Mouse (Mus musculus) skeletal muscle tissue, adult 2 months (tissue): ENCODE measurements around the gene Pde10a.

Experiments used
- DNase-seq: peaks from one replicate; pipeline ENCODE4 v3.0.0-alpha.2; 2012; ENCODE audit warnings: low read depth, low spot score

Gene Pde10a

DNA sequence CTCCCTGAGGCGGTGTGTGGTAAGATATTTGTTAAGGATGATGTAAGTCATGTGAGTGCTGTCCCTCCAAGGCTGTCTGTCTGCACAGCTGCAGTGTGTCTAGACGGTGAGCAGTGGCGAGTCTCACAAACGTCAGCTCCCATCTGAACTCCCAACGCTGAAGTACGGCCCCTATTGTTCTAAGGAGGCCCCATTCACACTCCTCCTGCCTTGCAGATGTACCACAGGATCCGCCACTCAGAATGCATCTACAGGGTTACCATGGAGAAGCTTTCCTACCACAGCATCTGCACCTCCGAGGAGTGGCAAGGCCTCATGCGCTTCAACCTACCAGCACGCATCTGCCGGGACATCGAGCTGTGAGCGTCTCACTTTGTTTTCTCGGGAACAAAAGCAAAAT lies 436.5 kb downstream of the Pde10a start:
- DNase-seq: no peak

DNA sequence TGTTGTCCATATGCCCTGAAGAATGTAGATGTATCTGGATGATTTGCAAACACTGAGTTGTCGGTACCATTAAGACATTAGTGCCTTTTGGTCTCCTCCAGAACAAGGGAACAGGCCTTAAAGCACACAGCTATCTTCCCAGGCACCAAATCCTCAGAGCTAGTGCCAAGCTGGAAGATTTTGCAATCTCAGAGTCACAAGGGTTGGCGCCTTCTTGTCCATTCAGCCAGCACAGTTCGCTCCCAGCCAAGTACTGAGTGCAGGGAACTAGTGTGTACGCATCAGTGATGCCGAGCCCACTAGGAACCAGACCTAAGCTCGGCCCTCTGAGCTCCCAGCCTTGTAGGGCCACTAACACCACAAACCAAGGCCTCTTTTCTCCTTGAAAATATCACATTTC lies 440.0 kb downstream of the Pde10a start:
- DNase-seq: peak; percentile 22

DNA sequence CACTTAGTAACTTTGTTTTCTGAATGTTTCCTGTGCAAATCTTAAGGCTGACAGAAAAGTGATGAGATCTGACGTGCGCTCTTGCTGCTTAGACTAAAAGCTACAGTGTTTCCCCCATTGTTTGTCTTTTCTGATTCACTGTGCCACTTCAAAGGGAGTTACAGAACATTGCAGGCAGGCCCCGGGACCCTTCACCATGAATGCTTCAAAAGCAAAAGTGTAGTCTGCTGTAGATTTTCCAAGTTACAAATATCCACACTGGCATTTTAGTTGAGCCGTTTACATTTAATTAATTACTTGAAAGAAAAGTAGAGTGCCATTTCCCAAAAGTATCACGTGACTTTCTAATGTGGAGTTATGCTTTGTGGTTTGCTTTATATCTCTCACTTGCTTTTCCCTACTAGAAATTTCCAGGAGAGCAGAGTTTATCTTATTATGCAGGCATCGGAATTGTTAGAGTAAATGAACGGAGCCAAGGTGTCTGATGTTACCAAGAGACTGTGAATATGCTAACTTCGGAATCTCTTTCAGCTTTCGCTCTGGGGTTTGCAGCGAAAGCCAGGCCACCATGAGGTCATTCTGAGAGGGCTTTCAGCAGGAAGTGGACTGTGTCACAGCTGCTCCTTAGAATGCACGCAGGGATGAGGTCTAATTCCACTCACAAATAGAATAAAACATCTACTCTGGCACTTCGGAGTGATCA lies 447.1 kb downstream of the Pde10a start:
- DNase-seq: no peak

DNA sequence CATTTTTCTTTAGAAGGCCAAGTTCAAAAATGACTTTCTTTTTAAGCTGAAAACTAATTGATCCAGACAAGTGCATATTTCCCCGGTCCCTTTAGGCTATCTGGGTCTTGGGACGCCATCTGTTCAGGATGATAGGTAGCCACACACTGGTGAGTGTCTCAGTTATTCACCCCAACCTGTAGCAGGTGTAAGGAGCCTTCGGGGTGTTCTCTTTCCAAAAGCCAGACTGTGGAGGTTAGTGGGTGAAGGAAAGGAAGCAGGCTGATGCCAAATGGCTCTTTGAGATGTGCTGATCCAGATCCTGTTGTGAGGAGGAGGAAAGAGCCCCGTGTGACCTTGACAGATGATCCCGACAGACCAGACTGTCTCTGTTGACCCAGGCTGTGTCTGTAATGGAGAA lies 448.2 kb downstream of the Pde10a start:
- no peak for DNase-seq

DNA sequence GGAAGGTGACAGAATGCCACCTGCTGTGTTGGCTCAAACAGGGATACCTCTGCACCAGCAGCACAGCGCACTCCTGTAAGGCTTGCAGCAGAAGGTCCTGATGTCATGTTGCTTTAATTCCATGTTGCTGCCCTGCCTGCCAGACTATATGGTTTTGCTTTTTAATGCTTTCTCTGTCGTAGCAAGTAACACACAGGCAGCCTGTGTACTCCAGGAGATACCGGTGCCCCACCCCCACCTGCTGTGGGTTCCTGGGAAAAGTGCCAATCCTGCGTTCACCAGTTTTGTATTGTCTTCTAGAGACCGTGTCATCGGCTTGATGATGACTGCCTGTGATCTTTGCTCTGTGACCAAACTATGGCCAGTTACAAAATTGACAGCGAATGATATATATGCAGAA lies 449.3 kb downstream of the Pde10a start:
- no peak for DNase-seq

DNA sequence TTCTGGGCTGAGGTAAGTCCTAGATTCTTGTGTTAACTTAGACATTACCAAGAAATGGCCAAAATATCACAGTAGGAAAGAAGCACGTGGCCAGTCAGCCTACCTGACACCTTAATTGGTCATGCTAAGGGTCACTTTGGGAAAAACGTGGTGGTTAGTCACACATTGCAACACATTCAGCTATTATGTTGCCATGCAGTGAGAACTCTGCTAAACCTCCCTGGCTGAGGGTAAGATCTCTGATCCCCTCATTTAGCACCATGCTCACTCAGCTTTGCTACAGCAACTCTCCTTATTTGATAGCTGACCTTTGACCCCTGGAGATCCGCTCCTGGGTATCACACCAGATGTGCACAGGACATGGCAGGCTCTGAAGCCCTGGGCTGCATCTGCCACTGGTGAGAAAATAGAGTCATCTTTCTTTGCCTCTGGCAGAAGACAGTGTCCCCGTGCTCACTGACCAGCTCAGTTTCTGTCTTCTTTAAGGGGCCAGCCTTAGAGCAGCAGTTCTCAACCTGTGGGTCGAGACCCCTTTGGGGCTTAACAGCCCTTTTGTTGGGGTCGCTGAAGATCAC lies 449.7 kb downstream of the Pde10a start:
- no peak for DNase-seq

DNA sequence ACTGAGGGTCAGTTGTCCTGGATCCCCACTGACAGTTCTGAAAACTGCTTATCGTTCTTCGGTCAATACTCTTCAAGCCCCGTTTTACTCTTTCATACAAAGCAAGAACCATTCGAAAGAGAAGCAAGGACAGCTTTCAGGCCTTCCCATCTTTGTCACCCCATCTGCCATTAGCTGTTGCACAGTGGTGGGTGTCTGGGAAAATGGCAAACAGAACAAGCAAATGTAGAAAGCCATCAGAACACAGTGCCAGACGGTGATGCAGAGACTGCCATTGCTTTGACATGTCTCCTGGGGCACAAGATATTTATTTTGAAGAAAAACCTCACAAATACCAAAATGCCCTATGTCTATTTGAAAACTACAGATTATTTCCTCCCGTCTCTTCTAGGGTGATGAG lies 451.6 kb downstream of the Pde10a start:
- no peak for DNase-seq

DNA sequence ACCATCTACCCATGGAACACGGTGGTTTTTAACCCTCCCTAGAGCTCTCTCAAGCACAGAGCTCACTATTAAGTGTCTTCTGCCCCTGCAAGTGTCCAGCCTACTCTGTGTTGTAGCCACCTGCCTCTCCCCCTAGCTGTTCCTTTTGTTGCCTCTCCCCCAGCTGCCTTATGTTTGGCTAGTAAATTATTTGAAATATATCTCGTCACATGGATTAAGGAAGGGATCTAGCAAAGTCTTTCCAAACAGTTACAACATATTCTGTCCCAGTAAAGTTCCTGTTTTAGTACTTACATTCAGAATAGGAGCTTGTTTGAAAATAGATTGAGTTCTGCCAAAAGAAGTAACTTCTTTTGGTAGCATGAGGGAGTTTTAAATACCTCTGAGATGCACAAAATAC lies 452.1 kb downstream of the Pde10a start:
- no peak for DNase-seq

DNA sequence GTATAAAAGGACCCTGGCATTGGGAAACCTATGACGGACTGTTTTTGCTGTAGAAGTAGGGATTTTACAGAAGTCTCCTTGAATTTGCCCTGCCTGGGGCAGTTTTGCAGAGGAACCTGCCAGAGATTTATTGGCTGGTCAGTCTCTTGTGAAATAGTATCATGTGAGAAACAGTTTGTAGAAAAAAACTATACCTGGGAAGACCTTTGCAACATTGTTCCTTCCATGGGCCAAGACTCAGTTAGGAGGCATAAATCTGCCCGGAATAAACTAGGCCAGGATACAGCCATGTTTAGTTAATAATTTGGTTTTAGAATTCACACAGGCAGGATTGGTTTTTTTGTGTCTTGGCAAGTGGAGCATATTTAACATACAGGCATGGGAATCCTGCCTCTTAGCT lies 458.4 kb downstream of the Pde10a start:
- DNase-seq: no peak

DNA sequence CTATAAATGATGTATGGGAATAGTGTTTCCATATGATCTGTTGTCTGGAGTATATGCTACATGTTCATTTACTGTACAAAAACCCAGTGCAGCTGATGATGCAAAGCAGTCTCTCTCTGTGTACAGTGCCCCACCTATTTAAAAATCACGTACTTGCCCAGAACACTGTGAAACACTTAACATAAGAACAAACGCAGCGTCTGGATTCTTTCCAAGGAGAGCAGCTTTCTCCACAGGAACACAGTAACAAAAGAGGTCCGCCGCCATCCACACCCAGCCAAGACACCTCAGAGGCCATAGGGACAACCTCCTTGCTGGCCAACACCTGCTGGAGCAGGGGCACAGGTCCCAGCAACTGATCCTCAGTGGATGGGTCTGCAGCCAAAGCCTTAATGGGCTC lies 460.5 kb downstream of the Pde10a start:
- DNase-seq: no peak

DNA sequence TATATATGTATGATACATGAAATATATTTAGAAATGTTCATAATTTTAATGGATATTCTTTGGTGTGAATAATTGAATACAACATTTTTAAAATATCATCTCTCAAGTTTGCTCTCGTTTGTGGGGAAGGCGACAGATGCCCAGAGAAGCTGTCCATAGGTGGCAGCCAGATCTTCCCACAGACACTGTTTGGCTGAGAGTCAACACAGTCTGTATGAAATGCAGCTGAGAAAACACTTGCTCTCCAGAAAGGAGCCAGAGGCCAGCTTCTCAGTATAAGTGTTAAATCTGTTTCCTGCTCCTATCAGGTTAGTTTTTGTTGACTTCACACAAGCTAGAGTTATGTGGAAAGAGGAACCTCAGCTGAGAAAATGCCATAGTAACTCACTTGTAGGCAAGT lies 461.4 kb downstream of the Pde10a start:
- DNase-seq: no peak

DNA sequence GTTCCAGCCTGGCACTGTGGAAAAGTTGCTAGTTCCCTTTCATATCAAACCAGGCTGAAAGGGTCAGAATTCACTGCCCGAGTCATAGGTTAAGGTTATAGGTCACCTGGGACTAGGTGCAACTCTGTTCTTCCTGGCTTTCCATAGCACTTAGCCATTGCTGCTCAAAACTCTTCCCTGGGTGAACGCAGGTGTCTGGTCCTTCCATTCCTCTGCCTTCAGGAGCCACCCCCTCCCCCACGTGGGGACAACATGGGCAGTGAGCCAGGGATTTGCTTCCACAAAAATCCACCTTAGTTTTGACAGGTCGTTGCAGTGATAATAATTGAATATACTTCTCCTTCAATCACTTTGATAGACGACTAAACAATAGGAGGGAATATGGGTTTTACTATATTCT lies 462.2 kb downstream of the Pde10a start:
- DNase-seq: no peak

DNA sequence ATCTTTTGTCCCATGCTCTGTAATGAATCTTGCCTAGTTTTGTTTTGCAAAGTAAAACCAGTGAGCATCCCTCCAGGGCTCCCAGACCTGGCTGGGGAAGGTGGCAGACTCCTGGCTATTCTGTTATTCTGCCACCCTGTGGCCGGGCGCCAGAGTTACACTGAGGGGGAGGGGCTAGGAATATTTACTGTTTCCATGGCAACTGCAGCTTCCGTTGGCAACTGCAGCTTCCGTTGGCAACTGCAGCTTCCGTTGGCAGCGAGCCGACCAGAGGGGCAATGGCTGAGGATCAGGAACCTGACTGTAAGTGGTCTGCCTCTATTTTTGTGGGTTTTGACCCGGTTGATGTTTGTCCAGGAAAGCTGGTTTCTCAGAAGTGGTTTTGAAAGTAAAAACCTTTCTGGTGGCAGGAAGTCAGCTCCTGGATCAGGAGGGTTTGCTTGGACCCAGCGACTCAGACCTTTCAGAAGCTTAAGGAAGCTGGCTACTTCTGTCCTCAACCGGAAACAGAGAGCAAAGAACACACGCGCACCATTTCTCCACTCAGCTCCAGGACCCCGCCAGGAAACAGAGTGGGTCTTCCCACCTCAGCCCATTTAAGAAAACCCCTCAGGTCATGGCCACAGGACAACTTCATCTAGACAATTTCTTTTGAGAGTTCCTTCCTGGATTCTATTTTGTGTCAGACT lies 463.1 kb downstream of the Pde10a start, which contains the start of gene 1700010I14Rik:
Gene 1700010I14Rik, plus strand, starts transcription at position 215 of the 689 bp plus-strand sequence.
- DNase-seq: peak; percentile 64

DNA sequence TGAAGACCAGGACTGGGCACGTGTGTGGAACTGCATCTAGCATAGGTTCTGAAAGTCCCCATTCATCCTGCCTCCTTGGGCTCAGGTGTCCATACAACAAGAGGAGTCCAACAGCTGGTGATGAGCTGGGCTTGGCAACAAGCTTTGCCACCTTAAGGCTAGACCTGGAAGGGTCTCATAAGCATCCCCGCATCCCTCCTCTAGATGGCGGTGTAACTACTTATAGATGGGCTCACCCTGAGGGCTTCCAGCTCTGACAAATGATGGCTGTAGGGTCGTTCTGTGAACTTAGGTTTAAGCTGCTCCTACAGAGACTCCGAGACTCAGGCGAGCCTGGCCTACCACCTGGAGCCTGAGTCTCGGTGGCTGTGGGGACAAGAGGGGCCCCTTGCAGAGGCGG lies 466.0 kb downstream of the Pde10a start:
- DNase-seq: no peak

DNA sequence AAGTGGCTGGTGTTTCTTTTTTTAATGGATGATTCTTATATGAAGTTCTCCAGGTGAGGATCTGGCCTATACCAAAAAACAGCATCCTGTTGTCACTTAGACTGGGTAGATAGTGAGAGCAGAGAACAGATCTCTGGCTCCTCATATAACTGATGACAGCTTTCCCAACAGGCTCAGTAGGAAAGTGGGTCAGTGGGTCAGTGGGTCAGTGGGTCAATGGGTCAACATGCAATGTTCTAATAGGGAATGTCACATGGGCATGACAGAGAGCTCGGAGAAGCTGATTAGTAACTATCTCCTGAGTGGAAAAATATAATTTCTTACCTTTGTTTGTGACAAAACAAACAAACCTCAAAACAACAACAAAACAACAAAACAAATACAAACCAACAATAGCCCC lies 470.2 kb downstream of the Pde10a start:
- DNase-seq: no peak

DNA sequence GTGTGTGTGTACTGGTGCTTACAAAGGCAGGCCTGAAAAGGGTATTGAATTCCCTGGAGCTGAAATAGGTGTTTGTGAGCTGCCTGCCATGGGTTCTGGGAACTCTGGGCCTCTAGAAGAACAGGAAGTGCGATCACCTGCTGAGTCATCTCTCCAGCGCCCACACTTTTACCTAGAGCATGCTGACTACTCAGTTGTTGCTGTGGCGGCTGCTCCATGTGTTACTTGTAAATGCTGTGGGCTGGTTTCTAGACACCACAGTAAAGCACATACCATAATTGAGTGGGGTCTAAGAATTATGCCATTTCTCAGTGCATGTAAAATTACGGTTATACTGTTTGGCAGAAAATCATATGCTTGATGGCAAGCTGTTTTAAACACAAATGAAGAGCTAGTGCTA lies 477.3 kb downstream of the Pde10a start:
- no peak for DNase-seq

DNA sequence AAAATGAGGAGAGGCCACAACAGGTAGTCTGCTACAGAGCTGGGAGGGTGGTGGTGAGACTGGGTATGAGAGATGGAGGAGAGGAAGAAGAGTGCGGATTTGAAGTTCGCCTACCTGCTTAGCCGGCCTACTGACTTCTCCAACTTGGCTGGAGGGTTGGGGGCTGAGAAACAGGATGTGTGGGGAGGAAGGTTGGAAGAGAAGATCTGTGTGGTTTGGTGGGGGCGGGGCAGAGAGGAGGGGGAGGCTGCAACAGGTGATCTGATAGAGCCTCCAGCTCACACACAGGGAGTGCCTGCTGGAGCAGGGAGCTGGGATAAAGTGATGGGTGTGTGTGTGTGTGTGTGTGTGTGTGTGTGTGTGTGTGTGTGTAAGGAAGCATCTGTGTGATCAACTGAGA lies 479.3 kb downstream of the Pde10a start:
- no peak for DNase-seq

DNA sequence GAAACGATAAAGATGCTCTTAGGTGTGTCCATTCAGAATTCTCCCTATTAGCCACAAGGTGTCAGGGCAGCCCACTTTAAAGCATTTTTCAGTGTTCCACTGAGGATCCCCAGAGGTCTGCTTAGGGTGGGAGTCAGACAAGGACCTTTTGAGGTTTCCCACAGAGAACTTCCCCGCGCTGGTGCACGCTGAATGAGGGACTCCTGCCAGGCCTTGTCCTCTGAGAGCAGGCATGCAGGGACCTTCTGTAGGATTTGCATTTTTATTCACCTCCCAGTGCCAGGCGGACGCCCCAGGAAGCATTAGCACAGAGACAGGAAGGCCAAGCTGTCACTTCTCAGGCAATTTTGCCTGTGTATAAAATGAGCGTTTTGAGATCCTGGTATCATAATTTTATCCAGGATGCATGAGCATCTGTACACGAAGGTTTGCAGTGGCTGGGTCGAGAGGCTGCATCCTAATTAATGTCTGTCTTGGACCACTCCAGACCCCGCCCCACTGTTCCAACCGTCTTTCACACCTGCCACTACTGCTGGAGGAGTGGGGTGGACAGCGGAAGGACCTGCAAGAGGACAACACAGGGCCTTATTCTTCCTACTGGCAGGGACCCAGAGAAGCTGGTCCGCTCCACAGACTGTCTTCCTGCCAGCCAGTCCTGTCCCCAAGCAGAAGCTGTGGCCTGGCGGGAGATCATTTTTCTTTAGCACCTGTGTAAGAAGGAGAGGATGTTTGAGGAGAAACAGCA lies 498.2 kb downstream of the Pde10a start:
- no peak for DNase-seq

DNA sequence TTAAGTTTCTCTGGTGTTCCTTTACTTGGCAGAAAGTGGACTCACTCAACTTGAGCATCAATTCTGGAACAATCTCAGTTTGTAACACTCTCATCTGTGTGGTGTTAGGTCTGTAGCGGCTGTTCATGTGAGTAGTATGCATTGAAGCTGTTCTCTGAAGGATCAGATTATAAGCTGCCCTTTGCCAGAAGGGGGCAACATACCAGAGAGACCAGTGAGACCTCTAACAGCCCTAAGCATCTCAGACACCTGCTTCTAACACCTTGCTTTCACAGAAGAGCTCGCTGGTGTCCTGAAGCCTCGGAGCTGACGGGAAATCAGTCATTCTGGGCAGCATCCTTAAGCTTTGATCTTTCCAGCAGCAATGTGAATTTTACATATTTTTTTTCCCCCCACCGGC lies 505.0 kb downstream of the Pde10a start:
- no peak for DNase-seq

DNA sequence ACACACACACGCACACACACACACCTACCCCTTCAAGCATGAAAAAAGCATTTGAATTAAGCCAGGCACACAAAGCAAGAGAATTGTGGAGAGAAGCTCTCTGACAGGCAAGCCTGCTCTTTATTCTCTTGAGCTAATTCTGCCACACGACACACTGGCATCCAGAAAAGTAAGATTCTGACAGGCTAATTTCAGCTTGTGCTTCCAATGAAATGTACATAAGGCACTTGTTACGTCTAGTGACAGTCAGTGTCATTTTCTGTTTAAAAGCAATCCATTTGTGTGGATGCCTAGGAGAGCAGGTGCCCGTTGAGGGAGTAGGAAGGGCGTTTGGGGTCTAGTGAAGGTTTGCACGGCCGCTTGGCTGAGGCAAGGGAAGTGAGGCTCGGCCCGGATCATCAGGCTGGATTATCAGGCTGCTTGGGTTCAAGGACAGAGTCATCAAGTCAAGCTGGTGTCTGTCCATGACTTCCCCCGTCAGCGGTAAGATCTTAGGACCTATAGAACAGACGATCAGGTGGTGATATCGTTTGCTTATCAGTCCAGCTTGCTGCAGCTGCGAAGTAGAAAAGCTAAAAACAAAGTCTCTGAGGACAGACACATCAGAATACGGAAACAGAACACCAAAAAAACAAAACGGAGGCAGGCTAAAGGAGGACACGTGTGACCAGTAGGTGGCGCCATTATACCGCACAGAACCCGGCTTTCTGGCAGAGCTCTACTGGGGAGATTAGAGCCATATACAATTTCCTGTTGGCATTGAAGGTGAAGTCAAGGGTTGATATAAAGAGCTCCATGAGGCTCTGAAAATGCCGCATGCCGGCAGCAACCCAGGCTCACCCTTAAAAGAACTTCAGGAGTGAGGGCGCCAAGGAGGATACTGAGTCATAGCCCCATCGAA lies 506.3 kb downstream of the Pde10a start:
- DNase-seq: peak; percentile 89

DNA sequence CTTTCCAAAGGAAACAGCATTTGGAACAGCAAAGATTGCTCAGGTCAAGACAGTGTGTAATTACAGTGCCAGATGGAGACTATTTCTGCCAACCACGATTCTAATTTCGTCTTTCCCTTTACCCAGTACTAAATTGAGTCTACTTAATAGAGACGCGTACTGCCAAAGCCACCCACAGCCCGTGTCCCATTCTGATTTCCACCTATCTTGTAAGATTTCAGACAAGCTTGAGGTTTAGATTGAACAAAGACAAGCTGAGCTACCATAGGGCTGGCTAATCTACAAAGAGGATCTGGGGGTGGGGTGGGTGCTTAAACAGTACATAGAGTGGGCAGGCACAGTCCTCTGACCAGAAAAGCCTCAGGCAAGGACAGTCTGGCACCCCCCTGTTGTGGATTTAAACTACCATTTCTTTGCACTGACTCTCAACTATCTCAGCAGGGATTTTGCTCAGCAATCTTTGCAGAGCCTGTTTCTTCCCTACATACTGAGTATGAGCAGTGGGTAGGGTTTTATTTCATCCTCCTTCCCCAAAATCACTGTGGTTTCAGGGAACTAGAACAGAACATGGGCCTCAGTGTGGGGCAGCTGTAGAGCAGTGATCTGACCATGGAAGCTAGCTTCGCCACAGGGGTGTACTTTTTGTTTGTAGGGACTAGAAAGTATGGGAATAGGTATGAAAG lies 507.3 kb downstream of the Pde10a start:
- peak; percentile 46 for DNase-seq
